Mouse (Mus musculus): Measurements from ENCODE around the gene Vps52.
"Not testable (repeated sequence)": the region's sequence is repeated elsewhere in the genome, so short reads cannot be mapped to it uniquely, and the experiment has no call there.

Gene Vps52

DNA sequence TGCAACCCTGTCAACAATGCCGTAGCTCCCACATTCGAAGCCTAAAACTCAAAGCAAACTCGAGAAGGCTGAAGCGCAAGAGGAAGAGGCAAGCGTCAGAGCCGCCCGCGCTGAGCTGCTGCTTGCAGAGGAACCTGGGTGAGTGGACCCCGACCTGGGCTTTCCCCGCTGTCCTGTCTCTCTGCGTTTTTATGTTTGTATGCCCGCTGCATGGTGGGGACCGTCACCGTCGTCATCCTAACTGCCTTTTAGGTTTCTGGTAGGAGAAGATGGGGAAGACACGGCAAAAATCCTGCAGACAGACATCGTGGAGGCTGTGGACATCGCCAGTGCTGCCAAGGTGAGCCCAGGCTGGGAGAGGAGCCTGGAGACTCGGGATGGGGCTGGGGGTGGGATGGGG is 14.2 kb upstream of the Vps52 start:
- DNase-seq (ENCODE audit: low read depth): no peak

DNA sequence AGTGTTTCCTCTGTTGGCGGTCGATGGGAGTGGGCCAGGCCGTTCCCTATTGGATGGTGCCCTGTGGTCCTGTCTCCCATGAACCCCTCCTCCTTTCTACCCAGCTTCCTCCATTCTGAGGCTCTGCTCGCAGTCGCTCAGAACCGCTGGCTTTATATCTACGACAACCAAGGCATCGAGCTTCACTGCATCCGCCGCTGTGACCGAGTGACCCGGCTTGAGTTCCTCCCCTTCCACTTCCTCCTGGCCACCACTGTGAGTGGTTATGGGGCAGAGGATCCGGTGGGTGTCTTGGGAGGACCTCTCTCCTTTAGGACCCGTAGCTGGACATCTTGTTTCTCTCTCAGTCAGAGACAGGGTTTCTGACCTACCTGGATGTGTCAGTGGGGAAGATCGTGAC is 12.2 kb upstream of the Vps52 start:
- no peak for DNase-seq (ENCODE audit: low read depth)

DNA sequence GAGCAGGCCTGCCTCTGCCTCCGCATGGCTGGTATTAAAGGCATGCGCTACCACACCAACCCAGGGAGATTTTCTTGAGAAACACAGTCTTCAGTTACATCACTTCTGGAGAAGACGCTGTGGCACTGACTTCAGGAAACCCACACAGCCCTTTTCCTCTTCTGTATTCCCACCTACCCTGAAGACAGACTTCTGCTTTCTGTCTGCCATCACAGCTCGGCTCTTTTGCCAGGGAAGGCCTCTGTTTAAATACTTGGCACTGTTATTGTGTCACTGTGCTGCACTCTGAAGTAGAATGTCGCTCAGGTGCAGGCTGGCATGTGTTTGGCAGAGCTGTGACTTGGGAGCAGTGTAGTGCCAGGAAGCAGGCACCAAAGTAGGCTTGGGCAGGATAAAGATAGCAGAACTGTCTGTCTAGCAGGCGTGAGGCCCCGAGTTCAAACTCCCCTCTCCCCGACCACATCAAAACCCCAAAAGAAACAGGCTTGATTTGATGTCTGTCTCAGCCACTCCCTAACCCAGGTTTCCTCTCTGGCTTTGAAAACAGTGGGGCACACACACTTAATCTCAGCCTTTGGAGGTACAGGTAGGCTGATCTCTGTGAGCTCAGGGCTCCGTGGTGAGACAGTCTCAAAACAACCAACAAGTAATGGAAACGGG is 8.1 kb upstream of the Vps52 start:
- DNase-seq (ENCODE audit: low read depth): no peak

DNA sequence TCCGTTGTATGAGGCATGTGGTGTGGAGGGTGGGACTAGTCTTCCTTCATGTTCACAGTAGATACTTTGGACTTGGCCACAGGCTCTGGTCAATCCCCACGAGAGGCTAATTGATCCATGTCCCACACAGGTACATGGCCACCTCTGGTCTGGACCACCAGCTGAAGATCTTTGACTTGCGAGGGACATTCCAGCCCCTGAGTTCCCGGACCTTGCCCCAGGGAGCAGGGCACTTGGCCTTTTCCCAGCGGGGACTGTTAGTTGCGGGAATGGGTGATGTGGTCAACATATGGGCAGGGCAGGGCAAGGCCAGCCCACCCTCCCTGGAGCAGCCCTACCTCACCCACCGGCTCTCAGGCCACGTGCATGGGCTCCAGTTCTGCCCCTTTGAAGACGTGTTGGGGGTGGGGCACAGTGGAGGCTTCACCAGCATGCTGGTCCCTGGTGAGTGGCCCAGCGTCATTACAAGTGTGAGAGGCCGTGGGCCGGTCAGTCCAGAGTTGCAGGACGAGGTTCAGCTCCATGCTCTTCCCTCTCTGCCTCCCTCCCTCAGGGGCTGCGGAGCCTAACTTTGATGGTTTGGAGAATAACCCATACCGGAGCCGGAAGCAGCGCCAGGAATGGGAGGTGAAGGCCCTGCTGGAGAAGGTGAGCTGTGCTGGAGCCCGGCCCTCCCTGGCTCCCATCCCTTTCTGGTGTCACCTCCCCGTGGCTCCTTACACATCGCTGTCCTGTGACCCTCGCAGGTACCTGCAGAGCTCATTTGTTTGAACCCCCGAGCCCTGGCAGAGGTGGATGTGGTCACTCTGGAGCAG is 7.3 kb upstream of the Vps52 start:
- DNase-seq (ENCODE audit: low read depth): no peak

DNA sequence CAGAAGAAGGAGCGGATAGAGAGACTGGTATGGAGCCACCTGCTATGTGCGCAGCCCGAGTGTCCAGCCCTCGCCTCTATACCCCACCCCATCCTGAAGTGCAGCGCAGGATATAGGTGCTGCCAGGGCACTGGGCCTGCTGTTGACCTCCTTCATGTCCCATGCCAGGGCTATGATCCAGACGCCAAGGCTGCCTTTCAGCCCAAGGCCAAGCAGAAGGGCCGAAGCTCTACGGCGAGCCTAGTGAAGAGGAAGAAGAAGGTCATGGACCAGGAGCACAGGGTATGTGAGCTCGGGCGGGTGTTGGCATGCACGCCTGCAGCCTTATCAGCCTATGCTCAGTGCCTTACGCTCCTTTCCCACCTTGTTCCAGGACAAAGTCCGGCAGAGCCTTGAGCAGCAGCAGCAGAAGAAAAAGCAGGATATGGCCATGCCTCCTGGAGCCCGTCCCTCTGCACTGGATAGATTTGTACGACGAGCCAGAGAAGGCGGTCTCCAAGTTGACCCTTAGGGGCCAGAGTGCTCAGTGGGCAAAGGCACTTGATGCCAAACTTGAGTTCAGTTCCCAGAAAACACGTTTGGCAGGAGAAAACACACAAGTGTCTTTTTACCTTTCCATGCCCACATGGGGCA is 6.6 kb upstream of the Vps52 start:
- no peak for DNase-seq (ENCODE audit: low read depth)

DNA sequence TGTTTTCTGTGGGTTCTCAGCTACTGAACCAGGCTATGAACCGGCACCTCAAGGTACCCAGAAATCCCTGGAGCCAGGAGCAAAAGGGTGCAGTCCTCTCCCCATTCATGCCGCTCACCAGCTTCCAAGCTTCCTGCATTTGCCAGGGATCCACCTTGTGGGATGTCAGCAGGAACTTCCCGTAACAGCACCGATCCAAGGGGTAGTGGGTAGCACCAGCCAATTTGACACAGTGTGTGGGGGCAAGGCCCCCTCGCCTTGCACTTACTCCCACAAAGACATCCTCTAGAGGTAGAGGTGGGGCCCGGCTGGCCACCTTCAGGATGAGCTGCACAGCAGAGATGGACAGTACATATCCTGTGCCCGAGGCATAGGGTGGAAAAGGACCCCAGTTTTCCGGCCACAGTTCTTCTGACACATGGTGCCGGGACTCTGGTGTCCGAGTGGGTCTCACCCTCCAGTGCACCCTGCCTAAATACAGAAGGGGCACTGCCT is 5.4 kb upstream of the Vps52 start:
- no peak for DNase-seq (ENCODE audit: low read depth)

DNA sequence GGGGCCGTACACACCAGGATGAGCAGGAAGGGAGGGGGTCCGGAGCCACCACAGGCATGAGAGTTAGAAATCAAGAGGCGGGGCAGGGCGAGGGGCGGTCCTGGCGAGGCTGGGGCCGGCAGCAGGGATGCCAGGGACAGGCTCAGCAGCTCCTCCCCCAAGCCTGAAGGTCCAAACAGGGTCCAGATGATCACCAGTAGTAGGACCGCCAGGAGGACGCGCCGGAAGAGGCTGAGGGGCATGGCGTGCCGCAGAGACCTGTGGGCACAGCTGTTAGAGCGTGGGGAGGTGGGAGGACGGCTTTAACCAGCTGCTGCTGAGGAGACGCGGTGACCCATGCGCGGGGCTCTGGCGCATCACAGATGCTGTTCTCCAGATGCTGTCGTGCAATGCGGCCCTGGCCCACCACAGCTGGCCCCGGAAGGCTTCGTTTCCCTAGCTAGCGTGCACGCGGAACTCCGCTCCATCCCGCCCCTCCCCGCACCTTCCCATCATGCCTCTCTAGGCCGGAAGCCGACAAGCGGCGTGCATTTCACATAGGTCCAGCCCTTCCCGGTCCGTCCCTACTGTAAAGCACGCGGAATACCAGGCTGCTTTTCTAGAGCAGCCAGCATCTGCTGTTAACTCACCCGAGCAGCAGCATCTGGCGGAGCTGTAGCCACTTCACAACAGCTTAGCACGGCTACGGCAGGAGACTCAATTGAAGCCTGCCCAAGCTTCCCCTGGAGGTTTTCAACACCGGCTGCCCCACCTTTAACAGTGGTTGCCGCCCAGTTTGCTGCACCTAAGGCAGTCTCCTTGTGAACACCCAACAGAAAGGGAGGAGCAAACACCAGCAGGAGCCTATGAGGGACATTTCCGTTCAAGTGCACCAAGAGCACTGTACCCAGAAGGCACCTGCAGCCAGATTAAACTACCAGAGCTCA is 4.3 kb upstream of the Vps52 start, which contains the start of gene B3galt4:
B3galt4 (minus strand) TSS at position 468 of the 926 bp plus-strand sequence.
- DNase-seq (ENCODE audit: low read depth): no peak

DNA sequence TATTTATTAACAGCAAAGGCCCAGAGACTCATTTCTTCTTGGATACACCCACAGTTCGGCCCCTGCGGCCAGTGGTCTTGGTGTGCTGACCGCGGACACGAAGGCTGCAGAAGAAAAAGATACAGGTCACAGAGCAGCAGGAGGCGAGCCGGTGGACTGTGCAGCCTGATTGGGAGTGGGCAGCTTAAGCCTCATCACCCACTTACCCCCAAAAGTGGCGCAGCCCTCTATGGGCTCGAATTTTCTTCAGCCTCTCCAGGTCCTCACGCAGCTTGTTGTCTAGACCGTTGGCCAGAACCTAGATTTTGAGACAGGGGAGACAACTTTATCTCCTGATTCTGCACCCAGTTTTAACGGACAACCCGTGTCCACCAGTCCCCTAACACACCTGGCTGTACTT is 3.6 kb upstream of the Vps52 start:
- not testable (repeated sequence) for DNase-seq (ENCODE audit: low read depth)

DNA sequence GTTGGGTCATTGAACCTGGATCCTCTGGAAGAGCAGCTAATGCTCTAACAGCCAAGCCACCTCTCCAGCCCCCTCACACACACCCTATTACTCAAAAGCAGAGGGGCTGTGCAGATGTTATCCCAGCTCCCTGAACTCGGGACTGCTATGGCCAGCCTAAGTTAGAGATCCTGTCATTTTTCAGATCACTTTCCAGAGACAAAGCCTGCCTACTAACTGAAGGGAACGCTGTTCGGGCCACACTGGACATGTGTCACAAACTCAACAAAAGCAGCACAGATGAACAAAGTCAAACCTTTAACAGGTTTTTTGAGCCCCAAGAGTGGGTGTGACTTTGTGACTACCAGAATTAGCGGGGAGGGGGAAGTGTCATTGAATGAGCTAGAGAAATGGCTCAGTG is 2.7 kb upstream of the Vps52 start:
- no peak for DNase-seq (ENCODE audit: low read depth)

DNA sequence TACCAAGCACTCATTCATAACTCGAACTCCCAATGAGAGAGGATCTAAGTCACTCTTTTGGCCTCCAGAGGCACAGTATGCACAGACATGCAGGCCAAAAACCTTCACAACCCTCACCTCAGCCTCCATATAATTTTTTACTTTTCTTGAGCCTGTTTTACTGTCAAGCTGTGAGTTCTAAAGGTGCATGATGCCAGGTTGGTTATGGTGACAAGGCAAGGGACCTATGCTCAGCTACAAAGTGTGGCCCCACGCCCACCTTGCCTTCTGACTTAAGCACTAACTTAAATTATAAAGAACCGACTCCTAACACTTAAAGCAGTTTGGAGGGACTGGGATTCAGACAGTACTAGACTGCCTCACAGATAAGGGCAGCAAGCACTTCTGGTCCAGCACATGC is 2.3 kb upstream of the Vps52 start:
- DNase-seq (ENCODE audit: low read depth): no peak

DNA sequence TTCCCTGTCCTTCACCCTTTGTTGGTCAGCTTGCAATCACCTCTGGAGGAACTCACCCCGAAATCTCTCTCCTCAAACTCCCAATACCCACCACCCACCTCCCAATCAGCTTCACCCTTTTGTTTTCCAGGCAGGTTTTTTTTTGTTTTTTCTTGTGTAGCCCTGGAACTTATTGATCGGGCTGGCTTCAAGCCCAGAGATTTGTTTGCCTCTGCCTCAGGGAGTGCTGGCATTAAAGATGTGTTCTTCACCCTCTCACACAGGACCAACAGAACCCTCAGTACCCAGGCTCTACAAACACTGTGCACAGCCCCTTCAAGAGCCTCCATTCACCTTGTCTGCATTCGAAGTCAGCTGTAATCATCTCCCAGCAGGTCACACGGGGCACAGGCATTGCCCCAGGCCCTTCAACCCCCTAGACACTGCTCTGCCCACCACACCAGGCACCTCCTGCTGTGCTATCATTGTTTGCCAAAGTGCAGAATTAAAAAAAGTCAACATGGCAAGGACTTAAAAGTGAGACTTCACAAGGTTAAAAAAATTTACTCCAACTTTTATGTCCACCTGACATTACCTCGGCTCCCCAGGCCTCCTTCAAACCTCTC is 1.5 kb upstream of the Vps52 start:
- DNase-seq (ENCODE audit: low read depth): no peak

DNA sequence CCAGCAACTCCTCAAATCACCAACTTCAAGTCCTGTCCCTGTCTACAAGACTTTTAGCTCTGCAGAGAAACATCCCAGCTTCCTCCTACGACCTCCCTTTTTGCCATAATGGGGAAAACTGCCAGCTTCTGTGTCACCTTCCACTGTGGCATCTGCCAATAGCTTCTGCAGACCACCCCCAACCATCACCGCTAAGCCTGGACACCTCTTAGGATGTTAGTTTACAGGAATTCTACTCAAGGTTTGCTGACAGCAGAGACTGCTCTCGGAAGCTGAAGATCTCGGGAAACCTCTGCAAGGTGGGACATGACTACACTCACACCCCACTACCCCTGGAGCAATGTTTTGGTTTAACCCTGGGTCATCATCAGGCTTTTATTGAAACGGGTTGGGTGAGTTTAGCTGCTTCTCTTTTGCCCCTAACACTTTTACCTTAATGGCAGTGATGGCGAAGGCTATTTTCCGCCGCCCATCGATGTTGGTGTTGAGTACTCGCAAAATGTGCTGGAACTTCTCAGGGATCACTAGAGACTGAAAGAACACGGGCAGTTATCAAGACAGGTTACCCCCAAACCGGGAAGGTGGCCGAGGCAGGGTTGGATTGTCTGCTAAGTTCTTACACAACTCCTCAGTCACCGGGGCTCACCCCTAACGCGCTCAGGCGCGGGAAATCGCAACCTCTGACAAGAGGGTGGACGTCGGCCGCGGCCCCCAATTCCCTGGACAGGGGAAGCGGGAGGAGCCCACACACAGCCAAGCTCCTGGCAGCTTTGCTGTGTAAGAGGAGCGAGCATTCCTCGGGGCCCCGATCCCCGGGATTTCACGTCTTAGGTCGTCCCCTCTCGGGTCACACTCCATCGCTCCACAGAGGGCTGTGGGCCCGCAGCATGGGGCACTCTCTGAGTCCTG is 712 bp upstream of the Vps52 start:
- no peak for DNase-seq (ENCODE audit: low read depth)

DNA sequence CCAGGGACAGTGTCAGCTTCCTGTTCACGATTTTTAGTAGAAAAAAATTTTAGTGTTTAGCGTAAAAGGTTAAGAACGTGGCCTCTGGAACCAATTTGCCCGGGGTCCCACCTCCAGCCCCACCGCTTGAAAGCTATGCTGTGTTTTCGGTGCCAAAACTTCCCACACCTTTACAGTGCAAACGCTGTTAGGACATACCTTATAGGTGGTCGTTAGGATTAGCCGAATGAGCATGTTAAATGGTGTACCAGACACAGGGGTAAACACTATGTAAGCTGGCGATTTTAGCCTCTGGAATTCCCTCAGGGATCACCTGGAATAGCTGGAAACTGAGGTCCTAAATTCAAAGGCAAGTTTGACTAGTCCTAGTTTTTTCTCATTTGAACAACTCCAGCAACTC is 724 bp downstream of the Vps52 start:
- DNase-seq (ENCODE audit: low read depth): no peak

DNA sequence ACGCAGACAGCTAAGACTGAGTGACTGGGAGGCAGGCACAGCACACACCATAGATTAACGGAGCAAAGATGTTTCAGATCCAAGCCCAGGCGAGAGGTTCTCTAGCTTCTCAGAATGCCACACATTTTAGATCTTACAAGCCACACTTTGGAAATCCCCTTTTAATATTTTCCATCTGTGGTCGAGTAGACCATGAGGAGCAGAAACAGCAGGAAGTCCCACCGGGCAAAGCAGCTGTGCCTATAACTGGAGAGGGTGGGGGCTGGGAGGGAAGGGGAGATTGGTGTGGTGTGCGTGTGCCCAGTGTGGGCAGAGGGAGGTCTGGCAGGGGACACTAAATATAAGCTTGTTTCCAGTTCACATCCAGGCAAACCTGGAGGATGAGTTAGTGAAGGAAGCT is 1.9 kb downstream of the Vps52 start:
- DNase-seq (ENCODE audit: low read depth): no peak

DNA sequence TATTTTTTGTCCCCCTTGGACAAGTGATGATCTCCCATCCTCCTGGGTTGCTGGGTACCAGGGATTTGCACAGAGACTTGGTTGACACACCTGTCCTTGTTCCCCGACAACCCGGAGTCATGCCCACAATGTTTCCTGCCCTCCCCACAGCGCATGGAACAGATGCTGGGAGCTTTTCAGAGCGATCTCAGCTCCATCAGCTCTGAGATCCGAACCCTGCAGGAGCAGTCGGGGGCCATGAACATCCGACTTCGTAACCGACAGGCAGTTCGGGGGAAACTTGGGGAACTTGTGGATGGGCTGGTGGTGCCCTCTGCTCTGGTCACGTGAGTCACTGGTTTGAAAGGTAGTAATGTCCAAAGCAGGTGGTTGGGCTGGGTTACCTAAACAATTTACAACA is 2.8 kb downstream of the Vps52 start:
- no peak for DNase-seq (ENCODE audit: low read depth)

DNA sequence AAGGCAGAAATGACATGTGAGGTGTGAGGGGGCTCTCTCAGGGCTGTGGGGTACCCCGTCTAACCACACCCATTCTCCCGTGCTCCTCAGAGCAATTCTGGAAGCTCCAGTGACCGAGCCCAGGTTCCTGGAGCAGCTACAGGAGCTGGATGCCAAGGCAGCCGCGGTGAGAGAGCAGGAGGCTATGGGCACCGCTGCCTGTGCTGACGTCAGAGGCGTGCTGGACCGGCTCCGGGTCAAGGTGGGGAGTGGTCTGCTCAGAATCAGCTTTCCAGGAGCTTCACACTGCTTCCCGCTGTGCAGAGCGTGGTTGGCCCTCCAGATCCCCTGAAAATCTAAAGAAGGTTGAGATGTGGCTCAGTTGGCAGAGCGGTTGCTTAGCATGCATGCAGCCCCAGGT is 3.5 kb downstream of the Vps52 start:
- no peak for DNase-seq (ENCODE audit: low read depth)

DNA sequence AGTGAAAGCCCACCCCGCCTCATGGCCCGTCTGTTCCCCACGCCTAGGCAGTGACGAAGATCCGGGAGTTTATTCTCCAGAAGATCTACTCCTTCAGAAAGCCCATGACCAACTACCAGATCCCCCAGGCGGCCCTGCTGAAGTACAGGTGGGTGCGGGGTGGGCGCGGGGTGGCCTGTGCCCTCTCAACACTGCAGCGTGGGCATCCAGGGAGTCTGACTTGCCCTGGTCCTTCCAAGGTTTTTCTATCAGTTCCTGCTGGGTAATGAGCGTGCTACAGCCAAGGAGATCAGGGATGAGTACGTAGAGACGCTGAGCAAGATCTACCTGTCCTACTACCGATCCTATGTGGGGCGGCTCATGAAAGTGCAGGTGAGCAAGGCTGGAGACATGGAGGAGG is 4.3 kb downstream of the Vps52 start:
- DNase-seq (ENCODE audit: low read depth): no peak

DNA sequence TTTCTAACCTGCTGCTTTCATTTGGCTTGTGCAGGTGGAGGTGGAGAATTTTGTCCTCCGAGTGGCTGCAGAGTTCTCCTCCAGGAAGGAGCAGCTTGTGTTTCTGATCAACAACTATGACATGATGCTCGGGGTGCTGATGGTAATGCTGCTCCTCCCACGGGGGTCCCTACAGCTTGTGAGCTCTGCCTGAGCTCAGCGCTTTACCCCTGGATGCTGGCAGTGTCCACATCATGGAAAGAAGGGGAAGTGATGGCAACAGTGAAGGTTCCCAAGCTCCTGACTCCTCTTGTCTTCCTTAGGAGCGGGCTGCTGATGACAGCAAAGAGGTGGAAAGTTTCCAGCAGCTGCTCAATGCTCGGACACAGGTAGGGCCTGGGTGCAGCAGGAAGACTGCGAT is 7.3 kb downstream of the Vps52 start:
- no peak for DNase-seq (ENCODE audit: low read depth)

DNA sequence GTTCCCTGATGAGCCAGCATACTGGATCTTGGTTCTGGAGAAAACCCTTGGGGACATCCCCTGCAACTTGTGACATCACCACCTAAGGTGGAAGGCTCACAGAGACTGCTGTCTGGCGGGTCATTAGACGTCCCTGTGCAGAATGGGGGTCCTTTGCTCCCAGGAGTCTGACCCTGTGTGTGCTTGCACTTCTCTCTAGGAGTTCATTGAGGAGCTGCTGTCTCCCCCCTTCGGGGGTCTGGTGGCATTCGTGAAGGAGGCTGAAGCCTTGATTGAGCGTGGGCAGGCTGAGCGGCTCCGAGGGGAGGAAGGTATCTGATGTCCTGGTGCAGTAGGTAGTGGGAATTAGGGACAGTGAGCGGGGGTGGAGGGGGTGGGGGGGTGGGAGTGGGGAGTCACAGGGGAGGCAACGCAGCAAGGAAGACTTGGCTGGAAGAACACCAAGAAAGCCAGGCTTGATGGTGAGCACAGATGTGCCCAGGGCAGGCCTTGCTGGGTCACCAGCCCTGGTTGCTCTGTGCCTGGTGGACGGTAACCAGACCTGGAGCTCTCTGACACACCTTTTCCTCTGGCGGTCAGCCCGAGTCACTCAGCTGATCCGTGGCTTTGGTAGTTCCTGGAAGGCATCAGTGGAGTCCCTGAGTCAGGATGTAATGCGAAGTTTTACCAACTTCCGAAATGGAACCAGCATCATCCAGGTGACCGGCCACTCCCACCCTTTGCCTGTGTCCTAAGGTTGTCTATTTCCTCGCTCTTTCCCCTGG is 9.7 kb downstream of the Vps52 start:
- DNase-seq (ENCODE audit: low read depth): no peak

All from fibroblast of lung, adult 2 months (primary cell).